Mouse (Mus musculus): ENCODE results near the gene Tmprss11d. TPM values are rescaled to one million over a fixed set of nuclear protein-coding genes. Genes with fewer than 3 reads are reported as not detected.

Tmprss11d gene
- total and polyA plus RNA-seq, 2 experiments from 2014 or later: not detected

- Histone ChIP-seq H3K4me1 (ENCODE audit: control insufficient read depth, insufficient read depth) (no peaks in the 10 kb centered on the region), H3K27ac (ENCODE audit: low read depth) (no peak overlapping the region), H3K9ac (replicated peaks; ENCODE audit: low read depth, low read length) (no peak overlapping the region), H3K27me3 (ENCODE audit: control insufficient read depth, insufficient read depth, low read length) (no peaks in the 10 kb centered on the region), H3K4me3 (ENCODE audit: low read depth, low read length) (no peak overlapping the region), H3K36me3 (replicated peaks; ENCODE audit: control insufficient read depth, insufficient read depth, low read length) (no peaks in the 10 kb centered on the region), H3K4me2 (ENCODE audit: low read depth, low read length) (no peak overlapping the region), H3K9me3 (replicated peaks; ENCODE audit: control insufficient read depth, low read length) (no peaks in the 10 kb centered on the region)
- DNase-seq (ENCODE audit: low spot score) (no peak), ATAC-seq (ENCODE audit: insufficient read depth, low read depth) (no peak)
- WGBS: 68% methylated on average over 8 of the region's 8 CpGs
- TF ChIP-seq CTCF (IDR thresholded peaks at IDR 0.05; ENCODE audit: low read depth) (no peak), EP300 (IDR thresholded peaks at IDR 0.05; ENCODE audit: low read depth) (no peak)
Measured at GRCm38 (mm10) chr5:86303877-86304276, 69.3 kb downstream of the Tmprss11d start.

- DNase-seq (ENCODE audit: low spot score) (no peak), ATAC-seq (ENCODE audit: insufficient read depth, low read depth) (no peak)
- 70% methylated on average over 4 of the region's 4 CpGs for WGBS
- Histone ChIP-seq H3K4me3 (ENCODE audit: low read depth, low read length) (no peak within 1 kb of the TSS), H3K4me2 (ENCODE audit: low read depth, low read length) (no peak within 1 kb of the TSS), H3K4me1 (ENCODE audit: control insufficient read depth, insufficient read depth) (no peaks in the 10 kb centered on the region), H3K36me3 (replicated peaks; ENCODE audit: control insufficient read depth, insufficient read depth, low read length) (no peaks in the 10 kb centered on the region), H3K9ac (replicated peaks; ENCODE audit: low read depth, low read length) (no peak within 1 kb of the TSS), H3K27ac (ENCODE audit: low read depth) (no peak within 1 kb of the TSS), H3K9me3 (replicated peaks; ENCODE audit: control insufficient read depth, low read length) (no peaks in the 10 kb centered on the region), H3K27me3 (ENCODE audit: control insufficient read depth, insufficient read depth, low read length) (no peaks in the 10 kb centered on the region)
- no peak for TF ChIP-seq EP300 (IDR thresholded peaks at IDR 0.05; ENCODE audit: low read depth)
- TF ChIP-seq CTCF (IDR thresholded peaks at IDR 0.05; ENCODE audit: low read depth): no peak
Measured at GRCm38 (mm10) chr5:86289208-86289607, 84.0 kb downstream of the Tmprss11d start, which contains the start of gene Tmprss11c. Gene Tmprss11c (minus strand): TSS chr5:86289308.

Other genes starting within 250 kb of the Tmprss11d start
- gene Uba6, start 200.6 kb downstream of the Tmprss11d start, total RNA-seq (2014; rRNA removed; ENCODE audit: low replicate concordance): 7.5 and 7.6 TPM in 2 replicates
- gene Uba6, start 200.6 kb downstream of the Tmprss11d start, polyA plus RNA-seq (2015; fragmentation: Nextera tagmentation; extraction: Ambion mirVana): 2.6 and 3.2 TPM in 2 replicates
- gene Gnrhr, start 175.5 kb downstream of the Tmprss11d start, total RNA-seq (2014; rRNA removed; ENCODE audit: low replicate concordance): not detected in 2 replicates
- gene Gnrhr, start 175.5 kb downstream of the Tmprss11d start, polyA plus RNA-seq (2015; fragmentation: Nextera tagmentation; extraction: Ambion mirVana): not detected in 2 replicates
- not detected in 2 replicates for gene Tmprss11c, start 84.1 kb downstream of the Tmprss11d start, total RNA-seq (2014; rRNA removed; ENCODE audit: low replicate concordance)
- not detected in 2 replicates for gene Tmprss11c, start 84.1 kb downstream of the Tmprss11d start, polyA plus RNA-seq (2015; fragmentation: Nextera tagmentation; extraction: Ambion mirVana)
- 0.11 TPM in 1 of 2 replicates, not detected in the other for gene Tmprss11a, start 95.6 kb upstream of the Tmprss11d start, total RNA-seq (2014; rRNA removed; ENCODE audit: low replicate concordance)
- not detected in 2 replicates for gene Tmprss11a, start 95.6 kb upstream of the Tmprss11d start, polyA plus RNA-seq (2015; fragmentation: Nextera tagmentation; extraction: Ambion mirVana)
- gene Tmprss11g, start 145.2 kb upstream of the Tmprss11d start, total RNA-seq (2014; rRNA removed; ENCODE audit: low replicate concordance): not detected in 2 replicates
- not detected in 2 replicates for gene Tmprss11g, start 145.2 kb upstream of the Tmprss11d start, polyA plus RNA-seq (2015; fragmentation: Nextera tagmentation; extraction: Ambion mirVana)